Mouse (Mus musculus) testis, adult 2 months (tissue): Measurements from ENCODE around the gene Hoxd8.
A peak's percentile ranks its signal among the peaks of the same experiment; 100 is the strongest.

Experiments
- CTCF ChIP-seq: fragments of 200-500 bp; IDR thresholded peaks from 2 replicates; pipeline ENCODE4 v1.5.1; 2012; ENCODE audit warnings: low read depth, mild to moderate bottlenecking, inconsistent platforms, low read length, moderate library complexity; ENCODE audit not compliant: control insufficient read depth, insufficient read depth, insufficient replicate concordance
- POLR2A ChIP-seq: fragments of 200-500 bp; IDR thresholded peaks from 2 replicates; pipeline ENCODE4 v1.6.1; 2012; ENCODE audit warnings: low read depth, mild to moderate bottlenecking, inconsistent platforms, low read length, moderate library complexity; ENCODE audit not compliant: control insufficient read depth

GRCm38 (mm10) chr2:74672481-74673362 lies 31.7 kb upstream of the Hoxd8 start:
- TF ChIP-seq POLR2A (no peak), CTCF (peak; percentile 55; the same call in 1 of the 2 replicates)
